Mouse (Mus musculus) G1E (cell line): ENCODE measurements around the gene Ric8b.

ENCODE experiments used
- CTCF ChIP-seq: IDR thresholded peaks from 2 replicates; pipeline ENCODE4 v1.5.1; 2012; ENCODE audit warnings: low read depth, low read length, inconsistent platforms, mixed read lengths
- GATA1 ChIP-seq: IDR thresholded peaks from 2 replicates; pipeline ENCODE4 v1.6.1; 2012; ENCODE audit warnings: borderline replicate concordance, low read length, inconsistent platforms, mixed read lengths
- POLR2AphosphoS5 ChIP-seq: IDR thresholded peaks from 2 replicates; pipeline ENCODE4 v1.6.1; 2012; ENCODE audit warnings: low read depth, low read length, inconsistent platforms; ENCODE audit not compliant: insufficient replicate concordance
- TAL1 ChIP-seq: conservative IDR thresholded peaks from 2 replicates; pipeline ENCODE4 v1.6.1; 2012; ENCODE audit warnings: low read depth, low read length, inconsistent platforms, mixed read lengths

GRCm38 (mm10) chr10:84966542-84966941 lies 49.1 kb downstream of the Ric8b start:
- TF ChIP-seq CTCF, result no peak
- TF ChIP-seq GATA1, result no peak
- no peak for TF ChIP-seq TAL1
- TF ChIP-seq POLR2AphosphoS5, result no peak
